Mouse (Mus musculus) cerebellum, adult 8-10 months (tissue): ENCODE data around the gene Magi1.
A peak's percentile ranks its signal among the peaks of the same experiment; 100 is the strongest.

Experiments used
- DNase-seq: peaks from one replicate; pipeline ENCODE4 v3.0.0; 2022

The Magi1 gene

GRCm38 (mm10) chr6:94155996-94156395, 127.7 kb downstream of the Magi1 start:
- no peak for DNase-seq

- no peak for DNase-seq
Observed at GRCm38 (mm10) chr6:94154854-94155601, 128.7 kb downstream of the Magi1 start.

- DNase-seq = no peak
Observed at GRCm38 (mm10) chr6:94152881-94153280, 130.8 kb downstream of the Magi1 start.

GRCm38 (mm10) chr6:94150876-94151275, 132.8 kb downstream of the Magi1 start:
- no peak for DNase-seq

- no peak for DNase-seq
Observed at GRCm38 (mm10) chr6:94149800-94150199, 133.9 kb downstream of the Magi1 start.

GRCm38 (mm10) chr6:94146206-94146493, 137.6 kb downstream of the Magi1 start:
- DNase-seq = no peak

- DNase-seq = no peak
Observed at GRCm38 (mm10) chr6:94145430-94146205, 138.1 kb downstream of the Magi1 start.

GRCm38 (mm10) chr6:94142493-94142892, 141.2 kb downstream of the Magi1 start:
- no peak for DNase-seq

GRCm38 (mm10) chr6:94141496-94141895, 142.2 kb downstream of the Magi1 start:
- no peak for DNase-seq

- no peak for DNase-seq
Observed at GRCm38 (mm10) chr6:94139952-94140414, 143.7 kb downstream of the Magi1 start.

GRCm38 (mm10) chr6:94136693-94137092, 147.0 kb downstream of the Magi1 start:
- peak; percentile 85 for DNase-seq

- no peak for DNase-seq
Observed at GRCm38 (mm10) chr6:94134159-94134558, 149.6 kb downstream of the Magi1 start.

GRCm38 (mm10) chr6:94131999-94132398, 151.7 kb downstream of the Magi1 start:
- DNase-seq = no peak

GRCm38 (mm10) chr6:94130389-94130788, 153.3 kb downstream of the Magi1 start:
- DNase-seq = no peak

- no peak for DNase-seq
Observed at GRCm38 (mm10) chr6:94126763-94127162, 157.0 kb downstream of the Magi1 start.

GRCm38 (mm10) chr6:94125144-94125543, 158.6 kb downstream of the Magi1 start:
- no peak for DNase-seq

GRCm38 (mm10) chr6:94124279-94124678, 159.4 kb downstream of the Magi1 start:
- DNase-seq = no peak

GRCm38 (mm10) chr6:94122566-94123150, 161.1 kb downstream of the Magi1 start:
- peak; percentile 36 for DNase-seq

- no peak for DNase-seq
Observed at GRCm38 (mm10) chr6:94121488-94121887, 162.2 kb downstream of the Magi1 start.

GRCm38 (mm10) chr6:94116434-94117432, 167.0 kb downstream of the Magi1 start:
- no peak for DNase-seq

- no peak for DNase-seq
Observed at GRCm38 (mm10) chr6:94111833-94112232, 171.9 kb downstream of the Magi1 start.

GRCm38 (mm10) chr6:94107401-94108107, 176.2 kb downstream of the Magi1 start:
- DNase-seq = no peak
